Mouse (Mus musculus) ES-E14 (cell line): ENCODE data around the gene Slc26a6. TPM values are rescaled to one million over a fixed set of nuclear protein-coding genes. Genes with fewer than 3 reads are reported as not detected.

Source experiments
- DNase-seq: peaks from one replicate; pipeline ENCODE4 v3.0.0-alpha.2; 2013; ENCODE audit warnings: low read depth, low spot score
- H3K27ac ChIP-seq: 2 replicates; pipeline ENCODE4 v1.5.1; 2012; ENCODE audit warnings: low read depth, mild to moderate bottlenecking, low read length, moderate library complexity, mixed read lengths; ENCODE audit not compliant: poor library complexity, insufficient read depth, severe bottlenecking
- H3K36me3 ChIP-seq: 2 replicates; pipeline ENCODE4 v1.6.1; 2012; ENCODE audit warnings: mild to moderate bottlenecking, low read length, moderate library complexity, mixed read lengths; ENCODE audit not compliant: control insufficient read depth, poor library complexity, insufficient read depth, severe bottlenecking
- H3K4me1 ChIP-seq, 2 experiments: fragments of 150-350 bp in 1 of 2; sonication (generic) in 1 of 2; 2 replicates each; pipeline ENCODE4 v1.6.1; 2012; ENCODE audit warnings: low read length in 2 of 2, mild to moderate bottlenecking in 1 of 2, mixed read lengths in 1 of 2; ENCODE audit not compliant: control insufficient read depth in 2 of 2, insufficient read depth in 2 of 2, poor library complexity in 1 of 2
- H3K4me3 ChIP-seq, 2 experiments: fragments of 150-350 bp in 1 of 2; sonication (generic) in 1 of 2; 2 replicates each; pipeline ENCODE4 v1.5.1; 2012; ENCODE audit warnings: low read length in 2 of 2, low read depth in 1 of 2, mild to moderate bottlenecking in 1 of 2, mixed read lengths in 1 of 2; ENCODE audit not compliant: insufficient read depth in 1 of 2, poor library complexity in 1 of 2, severe bottlenecking in 1 of 2
- H3K9ac ChIP-seq: 2 replicates; pipeline ENCODE4 v1.6.1; 2012; ENCODE audit warnings: low read depth, mild to moderate bottlenecking, low read length, mixed read lengths; ENCODE audit not compliant: poor library complexity, insufficient read depth, severe bottlenecking
- H3K9me3 ChIP-seq: fragments of 150-350 bp; sonication (generic); 2 replicates; pipeline ENCODE4 v1.6.1; 2012; ENCODE audit warnings: low read depth, mild to moderate bottlenecking, low read length; ENCODE audit not compliant: control insufficient read depth, insufficient read depth
- CHD2 ChIP-seq: IDR thresholded peaks from 2 replicates; pipeline ENCODE4 v1.6.1; 2014; ENCODE audit warnings: mild to moderate bottlenecking, low read depth, low read length, inconsistent platforms
- HCFC1 ChIP-seq: IDR thresholded peaks from 2 replicates; pipeline ENCODE4 v1.6.1; 2012; ENCODE audit warnings: low read length, inconsistent platforms, borderline replicate concordance; ENCODE audit not compliant: insufficient read depth
- MAFK ChIP-seq: IDR thresholded peaks from 2 replicates; pipeline ENCODE4 v1.6.1; 2014; ENCODE audit warnings: mild to moderate bottlenecking, low read depth, low read length, inconsistent platforms; ENCODE audit not compliant: insufficient read depth
- ZC3H11A ChIP-seq: IDR thresholded peaks from 2 replicates; pipeline ENCODE4 v1.6.1; 2012; ENCODE audit warnings: low read depth, mild to moderate bottlenecking, inconsistent platforms, low read length, borderline replicate concordance
- ZNF384 ChIP-seq: IDR thresholded peaks from 2 replicates; pipeline ENCODE4 v1.6.1; 2012; ENCODE audit warnings: low read depth, low read length, inconsistent platforms
- in situ Hi-C, 2 experiments: fragments of 600-800 bp; cut with MboI; formaldehyde crosslinking; loops; one replicate each; pipeline ENCODE4 v1.15.1; 2025; ENCODE audit warnings: low sequenced_read_pairs in 2 of 2, inconsistent platforms in 1 of 2; ENCODE audit not compliant: unreplicated experiment in 2 of 2
- total RNA-seq: library from RNA; depleted of rRNA; stranded (reverse); fragments of 300-350 nt; gene quantifications from 2 replicates; pipeline ENCODE4 v1.2.3, GENCODE M21; 2012

Gene Slc26a6
- total RNA-seq, 1 experiment: 15.1 TPM

DNA sequence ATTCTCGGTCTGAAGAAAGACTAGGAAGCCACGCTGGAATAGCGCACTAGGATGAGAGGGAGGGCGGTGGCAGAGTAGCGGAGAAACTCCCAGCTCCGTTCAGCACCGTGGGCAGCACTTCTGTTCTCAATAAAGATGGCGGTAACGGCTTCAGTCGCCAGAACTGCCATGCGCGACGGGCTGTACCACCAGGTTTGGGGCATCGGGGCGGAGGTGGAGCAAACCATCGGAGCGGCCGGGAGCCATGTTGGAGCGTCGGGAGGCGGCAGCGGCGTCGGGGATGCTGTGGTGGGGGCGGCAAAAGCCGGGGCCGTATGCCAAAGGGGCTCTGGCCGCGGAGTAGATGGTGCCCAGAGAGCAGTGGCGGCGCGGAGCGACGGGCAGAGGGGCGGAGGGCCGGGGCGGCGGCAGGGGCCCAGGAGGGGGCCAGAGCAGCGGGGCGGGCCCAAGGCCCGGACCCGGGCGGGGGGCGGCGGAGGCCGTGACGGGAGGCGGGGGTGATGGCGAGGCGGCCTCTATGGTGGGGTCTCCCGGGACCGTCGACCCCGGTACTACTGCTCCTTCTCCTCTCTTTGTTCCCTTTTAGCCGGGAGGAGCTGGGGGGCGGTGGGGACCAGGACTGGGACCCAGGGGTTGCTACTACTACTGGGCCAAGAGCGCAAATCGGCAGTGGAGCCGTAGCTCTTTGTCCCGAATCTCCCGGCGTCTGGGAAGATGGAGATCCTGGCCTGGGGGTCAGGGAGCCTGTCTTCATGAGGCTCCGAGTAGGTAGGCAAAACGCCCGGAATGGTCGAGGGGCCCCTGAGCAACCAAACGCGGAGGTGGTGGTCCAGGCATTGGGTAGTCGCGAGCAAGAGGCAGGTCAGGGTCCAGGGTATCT is 27.0 kb upstream of the Slc26a6 start, which contains the start of gene Celsr3:
Celsr3 (plus strand) TSS at position 501 of the 880 bp plus-strand sequence.
- in situ Hi-C loops: no loop called here
- TF ChIP-seq ZNF384 (no peak), CHD2 (no peak), HCFC1 (peak; percentile 91)
- DNase-seq: peak; percentile 90
- Histone ChIP-seq H3K4me1 (peaks cover 0 to 11% of the 10 kb centered on the region in 2 experiments; a peak in 1 of 4 replicates), H3K36me3 (no peaks in the 10 kb centered on the region), H3K9me3 (no peaks in the 10 kb centered on the region), H3K27ac (no peak within 1 kb of the TSS), H3K4me3 (peak within 1 kb of the TSS; percentile 66 to 86), H3K9ac (peak within 1 kb of the TSS; percentile 69)

DNA sequence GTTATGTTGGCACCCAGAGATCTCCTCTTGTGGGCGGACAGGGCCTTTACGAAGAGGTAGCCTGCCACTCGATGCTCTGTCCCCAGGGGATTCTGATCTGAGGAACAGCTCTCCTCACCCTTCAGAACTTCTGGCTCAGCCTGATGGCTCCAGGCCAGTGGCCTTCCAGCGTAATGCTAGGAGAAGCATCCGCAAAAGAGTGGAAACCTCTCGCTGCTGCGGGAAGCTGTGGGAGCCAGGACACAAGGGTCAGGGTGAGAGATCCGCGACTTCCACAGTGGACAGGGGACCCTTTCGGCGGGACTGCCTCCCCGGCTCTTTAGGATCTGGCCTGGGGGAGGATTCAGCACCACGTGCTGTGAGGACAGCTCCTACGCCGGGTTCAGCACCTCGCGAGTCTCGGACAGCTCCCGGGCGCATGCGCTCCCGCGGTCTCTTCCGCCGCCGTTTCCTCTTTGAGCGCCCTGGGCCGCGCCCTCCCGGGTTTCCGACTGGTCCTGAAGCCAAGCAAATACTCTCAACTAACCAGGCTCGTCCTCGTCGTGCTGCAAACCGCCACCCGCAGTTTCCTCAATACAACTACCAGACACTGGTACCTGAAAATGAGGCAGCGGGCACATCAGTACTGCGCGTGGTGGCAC is 26.3 kb upstream of the Slc26a6 start:
- Histone ChIP-seq H3K4me1 (peaks cover 0 to 13% of the 10 kb centered on the region in 2 experiments; a peak in 1 of 4 replicates), H3K4me3 (peak overlapping the region; percentile 58 to 86), H3K36me3 (no peaks in the 10 kb centered on the region), H3K9ac (0 out of 2 replicates have a peak overlapping the region, but pooled peaks have one; percentile 27), H3K27ac (no peak overlapping the region), H3K9me3 (no peaks in the 10 kb centered on the region)
- DNase-seq: no peak
- TF ChIP-seq CHD2: no peak
- TF ChIP-seq MAFK: no peak
- peak; percentile 61; the same call in 1 of the 2 replicates for TF ChIP-seq HCFC1
- in situ Hi-C loops: no loop called here

DNA sequence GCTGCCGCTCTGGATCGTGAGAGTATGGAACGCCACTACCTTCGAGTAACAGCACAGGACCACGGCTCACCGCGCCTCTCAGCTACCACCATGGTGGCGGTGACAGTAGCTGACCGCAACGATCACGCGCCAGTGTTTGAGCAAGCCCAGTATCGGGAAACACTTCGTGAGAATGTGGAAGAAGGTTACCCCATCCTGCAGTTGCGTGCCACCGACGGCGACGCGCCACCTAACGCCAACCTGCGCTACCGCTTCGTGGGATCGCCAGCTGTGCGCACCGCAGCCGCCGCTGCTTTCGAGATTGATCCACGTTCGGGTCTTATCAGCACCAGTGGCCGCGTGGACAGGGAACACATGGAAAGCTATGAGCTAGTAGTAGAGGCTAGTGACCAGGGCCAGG is 25.6 kb upstream of the Slc26a6 start:
- Histone ChIP-seq H3K4me1 (peaks cover 0 to 13% of the 10 kb centered on the region in 2 experiments; a peak in 1 of 4 replicates), H3K9ac (0 out of 2 replicates have a peak overlapping the region, but pooled peaks have one; percentile 27), H3K4me3 (peak overlapping the region; percentile 57 to 58), H3K27ac (no peak overlapping the region), H3K36me3 (no peaks in the 10 kb centered on the region), H3K9me3 (no peaks in the 10 kb centered on the region)
- DNase-seq: no peak
- in situ Hi-C loops: no loop called here
- TF ChIP-seq ZC3H11A (no peak), HCFC1 (no peak), MAFK (no peak), CHD2 (no peak)

DNA sequence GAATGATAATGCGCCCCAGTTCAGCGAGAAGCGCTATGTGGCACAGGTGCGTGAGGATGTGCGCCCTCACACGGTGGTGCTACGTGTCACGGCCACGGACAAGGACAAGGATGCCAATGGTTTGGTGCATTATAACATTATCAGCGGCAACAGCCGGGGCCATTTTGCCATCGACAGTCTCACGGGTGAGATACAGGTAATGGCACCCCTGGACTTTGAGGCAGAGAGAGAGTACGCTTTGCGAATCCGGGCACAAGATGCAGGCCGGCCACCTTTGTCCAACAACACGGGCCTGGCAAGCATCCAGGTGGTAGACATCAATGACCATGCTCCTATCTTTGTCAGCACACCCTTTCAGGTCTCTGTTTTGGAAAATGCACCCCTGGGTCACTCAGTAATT is 25.2 kb upstream of the Slc26a6 start:
- Histone ChIP-seq H3K4me3 (peak overlapping the region in 1 of 2 experiments; percentile 57; a peak in 1 of 4 replicates), H3K27ac (no peak overlapping the region), H3K9ac (no peak overlapping the region), H3K9me3 (no peaks in the 10 kb centered on the region), H3K36me3 (no peaks in the 10 kb centered on the region), H3K4me1 (peaks cover 0 to 14% of the 10 kb centered on the region in 2 experiments; a peak in 2 of 4 replicates)
- DNase-seq: no peak
- TF ChIP-seq ZNF384: no peak
- no peak for TF ChIP-seq MAFK
- no peak for TF ChIP-seq HCFC1
- TF ChIP-seq CHD2: no peak
- TF ChIP-seq ZC3H11A: no peak
- in situ Hi-C loops: no loop called here
